Mouse (Mus musculus) induced T-regulatory cell, adult 2 months (primary cell): Measurements from ENCODE around the gene Gm49358.
A peak's percentile ranks its signal among the peaks of the same experiment; 100 is the strongest.

Experiments
- DNase-seq: peaks from one replicate; pipeline ENCODE4 v3.0.0-alpha.2; 2012; ENCODE audit warnings: low read depth

Gm49358 gene

GRCm38 (mm10) chr10:86763672-86764071 is at the start of gene Gm49358:
Gm49358 (plus strand) TSS chr10:86763972.
- no peak for DNase-seq

DNA sequence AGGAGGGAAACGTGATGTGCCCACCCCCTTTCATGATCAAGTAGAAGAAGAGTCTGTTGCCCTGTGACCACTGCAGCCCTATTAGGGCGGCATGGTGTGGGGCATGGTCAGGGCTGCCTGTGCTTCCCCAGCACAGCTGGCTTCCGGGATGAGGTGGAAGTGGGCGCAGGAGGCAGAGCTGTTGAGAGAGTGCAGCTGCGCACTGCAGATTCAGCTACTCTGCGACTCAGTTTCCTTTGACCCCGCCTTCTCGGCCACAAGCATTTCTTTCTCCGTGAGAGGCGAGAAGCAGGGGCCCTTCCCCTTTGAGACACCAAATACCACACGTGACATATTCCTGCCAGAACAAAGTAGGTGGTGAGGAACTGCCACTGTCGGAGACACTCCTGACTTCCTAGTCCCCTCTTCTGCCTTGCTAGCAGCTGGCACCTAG is 36.2 kb upstream of the Gm49358 start:
- peak; percentile 90 for DNase-seq

- no peak for DNase-seq
Observed at GRCm38 (mm10) chr10:86728176-86728575, 35.6 kb upstream of the Gm49358 start.

DNA sequence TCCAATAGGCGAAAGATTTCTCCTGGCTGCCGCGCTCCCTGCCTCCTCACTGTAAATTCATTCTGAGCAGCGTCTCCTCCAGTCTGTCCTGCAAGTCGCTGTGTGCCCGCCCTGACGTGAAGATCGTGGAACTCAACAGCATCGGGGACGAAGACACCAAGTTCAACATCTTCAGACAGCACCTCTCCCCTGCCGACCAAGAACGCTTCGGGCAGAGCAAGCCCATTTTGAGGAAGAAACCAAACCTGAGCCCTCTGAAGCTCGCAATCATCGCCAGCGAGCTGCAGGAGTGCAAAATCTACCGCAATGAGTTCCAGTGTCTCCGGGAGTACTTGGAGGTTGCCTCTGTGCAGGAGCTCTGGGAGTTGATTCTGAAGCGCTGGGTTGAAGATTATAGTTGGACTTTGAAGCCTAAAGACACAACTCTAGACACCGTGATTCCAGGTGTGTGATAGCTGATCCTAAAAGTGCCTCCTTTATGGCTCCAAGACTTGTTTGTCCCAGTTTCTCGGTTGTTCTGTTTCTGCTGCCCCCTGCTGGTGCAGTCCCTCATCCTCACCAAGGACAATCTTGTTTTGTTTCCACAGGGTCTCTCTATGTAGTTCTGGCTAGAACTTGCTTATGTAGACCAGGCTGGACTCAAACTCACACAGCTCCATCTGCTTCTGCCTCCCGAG is 32.8 kb upstream of the Gm49358 start:
- DNase-seq: peak; percentile 93

DNA sequence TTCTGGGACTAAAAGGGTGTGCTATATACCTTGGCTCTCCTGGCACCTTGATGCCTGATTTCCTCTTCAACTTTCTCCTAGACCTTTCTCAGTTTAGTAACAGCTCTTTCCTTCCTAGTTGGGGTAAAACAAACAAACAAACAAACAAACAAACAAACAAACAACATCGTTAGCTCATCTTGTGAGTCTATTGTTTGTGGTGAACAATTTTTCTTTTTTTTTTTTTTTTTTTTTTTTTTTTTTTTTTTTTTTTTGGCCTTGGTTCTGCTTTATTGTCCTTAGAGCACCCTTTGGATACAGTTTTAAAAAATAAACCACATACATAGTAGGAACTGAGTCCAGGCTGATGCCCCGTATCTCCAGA is 32.3 kb upstream of the Gm49358 start:
- DNase-seq: no peak

DNA sequence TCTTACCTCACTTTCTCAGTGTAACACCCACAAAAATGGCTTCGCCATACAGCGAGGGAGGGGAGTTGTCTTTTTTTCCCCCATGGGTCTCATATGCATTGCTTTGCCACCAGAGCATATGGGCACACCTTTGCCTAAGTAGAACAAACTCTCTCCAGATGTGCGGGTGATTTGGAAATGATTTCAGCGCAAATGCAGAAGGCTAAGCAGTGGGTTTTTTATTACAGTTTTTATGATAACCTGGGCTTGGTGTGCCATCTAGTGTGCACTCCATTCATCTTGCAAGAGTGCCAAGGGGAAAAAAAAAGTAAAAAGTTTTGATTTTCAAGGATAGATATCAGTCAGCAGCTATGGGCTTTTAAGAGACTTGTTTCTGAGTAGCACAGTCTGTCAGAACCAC is 28.7 kb upstream of the Gm49358 start:
- peak; percentile 43 for DNase-seq

- DNase-seq: no peak
Observed at GRCm38 (mm10) chr10:86742918-86743317, 20.9 kb upstream of the Gm49358 start.

DNA sequence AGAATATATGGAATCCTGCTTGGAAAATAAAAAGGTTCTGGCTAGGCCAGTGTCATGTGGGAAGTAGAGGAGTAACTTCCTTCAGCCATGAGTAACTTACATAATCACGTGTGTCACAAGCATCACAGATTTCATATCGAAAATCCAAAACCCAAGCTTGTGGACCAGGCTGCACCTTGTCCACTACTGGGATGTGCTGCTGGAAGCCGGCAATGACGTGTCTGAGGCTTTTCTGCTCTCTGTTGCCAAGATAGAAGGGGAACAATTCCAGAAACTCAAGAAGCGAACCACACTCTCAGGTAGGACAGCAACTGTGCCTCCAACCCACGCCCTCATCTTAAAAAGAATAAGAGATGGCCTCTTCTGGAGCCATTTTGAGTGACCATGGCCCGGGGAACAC is 19.5 kb upstream of the Gm49358 start:
- DNase-seq: no peak

DNA sequence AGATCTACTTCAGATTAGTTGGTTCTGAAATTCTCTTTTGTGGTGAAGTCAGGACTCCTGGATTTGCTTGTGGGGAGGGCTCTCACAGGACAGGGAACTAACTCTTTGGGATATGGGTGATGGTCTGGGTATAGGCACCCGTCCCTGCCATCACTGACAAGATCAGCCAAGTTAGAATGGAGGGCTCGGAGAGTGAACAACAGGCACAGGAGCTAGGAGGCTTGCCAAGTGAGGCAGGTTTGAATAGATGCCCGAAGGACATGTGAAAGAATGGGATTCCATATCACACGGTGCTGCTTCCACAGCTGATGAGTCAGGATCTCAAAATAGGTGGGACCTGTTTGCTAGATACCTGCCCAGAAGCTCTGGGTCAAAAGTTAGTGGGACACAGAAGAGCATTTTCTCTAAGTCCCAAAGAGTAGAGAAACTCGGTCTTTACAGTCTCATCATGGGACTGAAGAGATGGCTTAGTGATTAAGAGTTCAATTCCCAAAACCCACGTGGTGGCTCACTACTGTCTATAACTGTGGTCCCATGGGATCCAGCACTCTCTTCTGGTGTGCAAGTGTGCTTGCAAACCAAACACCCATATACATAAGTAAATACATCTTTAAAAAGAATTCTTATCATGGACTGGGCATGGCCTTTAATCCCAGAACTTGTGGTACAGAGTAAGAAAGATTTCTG is 7.8 kb upstream of the Gm49358 start:
- no peak for DNase-seq

- DNase-seq: no peak
Observed at GRCm38 (mm10) chr10:86757724-86758123, 6.0 kb upstream of the Gm49358 start.

- DNase-seq: no peak
Observed at GRCm38 (mm10) chr10:86758211-86758610, 5.6 kb upstream of the Gm49358 start.

DNA sequence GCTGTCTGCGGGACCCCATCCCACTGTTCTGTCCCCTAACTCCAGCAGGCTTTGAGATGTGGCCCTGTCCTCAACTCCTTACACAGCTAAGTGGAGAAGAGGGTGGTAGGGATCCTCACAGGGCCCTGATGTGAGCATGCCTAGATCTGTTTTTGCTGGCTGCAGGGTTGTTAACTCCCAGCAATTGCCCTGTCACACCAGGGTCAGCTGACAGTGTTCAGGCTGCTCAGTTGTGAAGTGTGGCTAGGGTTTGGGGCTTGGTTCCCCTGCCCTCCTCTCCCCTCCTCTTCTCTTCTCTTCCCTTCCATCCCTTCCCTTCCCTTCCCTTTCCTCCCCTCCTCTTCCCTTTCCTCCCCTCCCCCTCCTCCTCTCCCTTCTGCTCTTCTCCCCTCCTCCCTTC is 2.5 kb upstream of the Gm49358 start:
- no peak for DNase-seq

GRCm38 (mm10) chr10:86761722-86762383 is 1.9 kb upstream of the Gm49358 start:
- DNase-seq: no peak

DNA sequence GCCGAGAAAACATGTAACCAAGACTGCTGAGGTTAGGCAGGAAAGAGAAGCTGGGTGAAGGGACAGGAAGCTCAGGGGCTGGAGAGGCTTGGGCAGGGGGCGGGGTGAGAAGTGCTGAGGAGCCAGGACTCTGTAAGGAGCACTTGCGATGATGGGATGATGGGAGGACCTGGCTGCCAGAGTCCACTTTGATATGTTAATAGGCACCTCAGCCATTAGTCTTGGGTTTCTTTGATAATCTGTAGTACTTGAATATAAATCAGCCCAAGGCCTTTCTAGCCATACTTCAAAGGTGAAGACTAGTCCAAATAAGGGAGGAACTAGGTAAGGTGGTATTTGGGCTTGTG is 1.4 kb upstream of the Gm49358 start:
- DNase-seq: no peak

GRCm38 (mm10) chr10:86765344-86765966 is 1.7 kb downstream of the Gm49358 start:
- DNase-seq: no peak

DNA sequence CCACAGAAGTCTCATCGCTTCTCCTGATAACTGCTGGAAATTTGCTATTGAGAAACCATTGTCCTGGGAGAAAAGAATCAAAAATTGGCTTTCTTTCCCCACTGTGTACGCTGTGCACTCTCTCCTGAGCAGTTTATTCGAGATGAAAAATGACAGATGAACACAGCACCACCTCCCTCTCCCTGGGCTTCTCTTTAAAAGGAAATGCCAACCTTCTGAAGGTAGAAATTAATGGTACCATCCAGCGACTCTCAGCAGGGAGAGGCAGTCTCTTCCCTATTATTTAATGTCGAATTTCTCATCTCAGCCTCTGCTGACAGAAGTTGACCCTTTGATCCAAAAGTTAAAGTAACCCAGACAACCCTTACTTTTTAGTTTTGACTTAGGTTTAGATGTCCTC is 5.4 kb downstream of the Gm49358 start:
- DNase-seq: no peak

DNA sequence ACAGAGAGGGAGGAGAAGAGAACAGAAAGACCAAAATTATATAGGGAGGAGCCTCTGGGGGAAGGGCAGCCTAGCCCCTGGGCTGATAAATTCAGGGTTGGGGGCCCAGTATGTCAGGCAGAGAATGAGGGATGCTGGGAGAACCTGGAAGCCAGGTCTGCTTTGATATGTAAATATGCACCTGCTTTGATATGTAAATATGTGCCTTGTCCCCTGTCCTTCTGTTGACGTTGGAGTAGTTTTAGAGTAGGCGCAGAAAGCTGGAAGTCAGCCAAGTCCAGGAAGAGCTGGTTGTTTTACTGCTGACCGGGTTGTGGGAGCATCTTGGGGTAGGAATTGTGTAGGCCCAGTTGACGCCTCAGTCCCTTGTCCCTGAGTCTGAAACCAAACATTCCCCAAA is 6.0 kb downstream of the Gm49358 start:
- DNase-seq: no peak

DNA sequence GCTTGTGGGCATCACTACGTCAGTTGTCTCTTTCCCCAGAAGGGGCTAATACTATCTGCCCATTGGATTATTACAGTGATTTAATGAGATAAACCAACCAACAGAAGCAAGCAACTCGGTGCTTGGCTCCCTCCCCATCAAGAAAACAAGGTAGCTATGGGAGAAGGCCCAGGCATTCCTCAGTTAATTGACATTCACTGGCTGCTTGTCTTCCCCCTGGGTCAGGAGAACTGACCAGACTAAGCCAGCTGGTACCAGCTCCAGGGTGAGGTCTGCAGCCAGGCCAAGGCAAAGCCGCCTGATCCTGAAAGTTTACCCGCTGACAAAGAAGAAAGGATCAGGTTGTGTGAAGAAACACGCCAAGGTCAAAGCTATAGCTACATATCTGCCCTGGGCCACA is 7.9 kb downstream of the Gm49358 start:
- DNase-seq: no peak

DNA sequence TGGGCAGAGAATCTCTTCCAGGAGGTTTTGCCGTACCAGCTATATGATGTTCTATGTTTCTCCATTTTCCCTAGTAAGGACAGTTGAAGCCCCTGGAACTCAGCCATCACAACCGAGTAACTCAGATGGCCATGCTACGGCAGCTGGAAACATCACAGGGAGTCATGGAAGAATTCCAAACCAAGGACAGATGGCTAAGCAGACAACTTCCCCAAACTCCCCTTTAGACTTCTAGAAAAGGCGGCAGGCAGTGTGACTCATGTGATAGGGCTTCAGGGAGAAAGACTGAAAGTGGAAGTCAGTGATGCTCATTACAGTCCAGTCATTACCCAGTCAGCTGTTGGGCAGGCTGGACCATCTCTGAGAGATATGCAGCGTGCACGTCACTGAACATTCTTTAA is 8.5 kb downstream of the Gm49358 start:
- DNase-seq: no peak

DNA sequence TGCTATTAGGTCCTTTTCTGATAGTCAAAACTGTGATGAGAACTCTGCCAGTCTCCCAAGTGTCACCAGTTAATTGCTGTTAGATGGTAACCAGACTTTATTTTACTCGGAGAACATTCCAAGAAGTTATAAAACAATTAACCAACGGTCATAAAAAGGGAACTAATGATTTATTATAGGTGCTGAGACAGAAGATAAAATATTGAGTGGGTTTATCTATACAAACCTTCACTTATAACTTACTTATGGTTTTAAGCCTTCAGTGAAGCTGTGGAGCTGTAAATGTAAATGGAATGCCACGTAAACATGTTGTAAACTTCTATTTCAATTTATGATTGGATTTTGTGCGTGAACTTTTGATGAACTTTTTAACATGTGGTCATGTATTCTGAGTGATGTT is 9.6 kb downstream of the Gm49358 start:
- DNase-seq: no peak

DNA sequence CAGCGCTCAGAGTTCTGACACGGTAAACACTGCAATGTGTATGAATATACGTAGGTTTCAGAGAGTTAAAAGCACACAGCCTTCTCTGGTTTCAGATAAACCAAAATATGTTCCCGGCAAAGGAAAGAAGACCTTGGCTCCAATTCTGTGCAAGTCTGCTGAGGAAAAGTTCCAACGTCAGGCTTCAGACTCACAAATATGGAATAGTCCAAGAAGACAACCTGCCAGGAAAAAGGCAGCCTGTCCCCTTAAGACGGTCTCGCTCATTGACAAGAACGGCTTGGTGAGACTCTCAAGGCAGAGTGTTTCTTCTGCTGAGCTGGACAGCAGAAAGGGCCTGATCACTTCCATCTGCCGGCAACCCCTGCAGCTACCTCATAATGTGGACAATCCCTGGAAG is 12.5 kb downstream of the Gm49358 start:
- no peak for DNase-seq

DNA sequence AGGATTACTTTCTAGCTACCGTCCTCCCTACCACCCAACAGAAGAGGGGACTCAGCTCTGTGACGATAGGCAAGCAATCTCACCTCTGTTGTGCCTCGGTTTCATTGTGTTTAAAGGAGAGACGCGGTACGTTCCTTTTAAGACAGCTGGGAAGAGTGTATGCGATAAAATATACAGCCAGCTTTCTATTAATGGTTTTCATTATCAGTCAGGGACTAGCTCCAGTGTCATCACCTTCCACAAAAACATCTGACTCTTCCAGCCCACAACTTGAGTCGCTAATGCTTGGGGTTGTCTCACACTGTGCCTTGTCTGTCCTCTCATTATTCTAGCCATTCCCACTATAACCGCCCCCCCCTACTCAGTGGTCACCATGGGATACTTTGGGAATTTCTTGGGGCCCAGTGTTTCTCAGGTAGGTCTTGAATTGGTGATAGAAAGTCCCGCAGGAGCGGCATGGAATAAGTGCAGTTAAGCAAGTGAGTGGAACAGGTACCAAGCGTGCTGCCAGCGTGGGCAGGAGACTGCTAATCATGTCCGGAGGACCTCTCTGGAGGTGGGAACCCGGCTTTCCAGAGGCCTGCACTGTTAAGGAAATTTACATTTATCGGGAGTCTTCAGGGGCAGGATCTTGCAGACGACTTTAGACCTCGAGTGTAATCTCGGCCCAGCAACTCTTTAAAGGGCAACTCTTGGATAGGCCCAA is 14.0 kb downstream of the Gm49358 start:
- no peak for DNase-seq
